In genomic region chr17:32353696-32354095, GRCm38 (mm10) we compare ENCODE assay signal across 9 mouse cellular contexts. TPM values are rescaled to one million over a fixed set of nuclear protein-coding genes. Genes with fewer than 3 reads are reported as not detected.
DNase-seq lines count a peak whose midpoint lies in the region; ATAC-seq and TF ChIP-seq lines count a peak whose summit lies in the region.
"Had no signal": no experiment of that assay in that cellular context is flagged by ENCODE, and none has a peak within 500 bp of the region (broad histone marks: within the 10 kb centered on the region; RNA-seq: fewer than 3 reads in every experiment).

No protein-coding gene starts in this region.

- H3K4me2 ChIP-seq in kidney, embryonic 14.5 days (replicated peaks; ENCODE audit: low read depth, low read length) = no peak overlapping the region
- H3K4me2 ChIP-seq in forebrain, postnatal 0 days (ENCODE audit: low read depth) = no peak overlapping the region
- H3K4me2 ChIP-seq in neural tube, embryonic 15.5 days = no peak overlapping the region

- peaks cover 58% of the 10 kb centered on the region for H3K36me3 ChIP-seq in kidney, embryonic 14.5 days (ENCODE audit: control insufficient read depth, insufficient read depth, low read length)
- peaks cover 46% of the 10 kb centered on the region for H3K36me3 ChIP-seq in forebrain, postnatal 0 days (ENCODE audit: insufficient read depth)
- peaks cover 49% of the 10 kb centered on the region for H3K36me3 ChIP-seq in neural tube, embryonic 15.5 days

- WGBS in kidney, embryonic 14.5 days = 84% methylated on average over 4 of the region's 4 CpGs
- 24% methylated on average over 4 of the region's 4 CpGs for WGBS in forebrain, postnatal 0 days
- 64% methylated on average over 4 of the region's 4 CpGs for WGBS in neural tube, embryonic 15.5 days

- no peak for TF ChIP-seq CTCF in forebrain, postnatal 0 days (IDR thresholded peaks at IDR 0.05; ENCODE audit: low read depth)

- no peaks in the 10 kb centered on the region for H3K9me3 ChIP-seq in kidney, embryonic 14.5 days (ENCODE audit: control insufficient read depth, low read length)
- H3K9me3 ChIP-seq in forebrain, postnatal 0 days (ENCODE audit: low read length) = no peaks in the 10 kb centered on the region
- no peaks in the 10 kb centered on the region for H3K9me3 ChIP-seq in neural tube, embryonic 15.5 days (replicated peaks)
- H3K9me3 ChIP-seq: megakaryocyte, embryonic 14.5 days had no signal

- peak; percentile 96 for DNase-seq in kidney, adult 11 months
- peak; percentile 73 for DNase-seq in adrenal gland, postnatal 14 days
- DNase-seq in forebrain, postnatal 0 days = peak; percentile 73
- DNase-seq in kidney, postnatal 36 days = peak; percentile 94 to 96
- DNase-seq in spleen, adult 12 weeks (ENCODE audit: low spot score) = no peak
- no peak for DNase-seq in urinary bladder, postnatal 25 days (ENCODE audit: low spot score)

- H3K9ac ChIP-seq in kidney, embryonic 14.5 days (ENCODE audit: low read depth, low read length) = no peak overlapping the region
- no peak overlapping the region for H3K9ac ChIP-seq in forebrain, postnatal 0 days
- H3K9ac ChIP-seq in neural tube, embryonic 15.5 days (replicated peaks) = no peak overlapping the region

- peaks cover 4% of the 10 kb centered on the region; the same call in 1 of the 2 replicates for H3K4me1 ChIP-seq in kidney, embryonic 14.5 days (ENCODE audit: control insufficient read depth, insufficient read depth, low read length)
- H3K4me1 ChIP-seq in forebrain, postnatal 0 days (ENCODE audit: insufficient read depth) = no peaks in the 10 kb centered on the region
- peaks cover 23% of the 10 kb centered on the region for H3K4me1 ChIP-seq in neural tube, embryonic 15.5 days

- H3K27me3 ChIP-seq in kidney, embryonic 14.5 days (ENCODE audit: control insufficient read depth, insufficient read depth, low read length) = no peaks in the 10 kb centered on the region
- H3K27me3 ChIP-seq in forebrain, postnatal 0 days (ENCODE audit: insufficient read depth, low read length) = no peaks in the 10 kb centered on the region
- no peaks in the 10 kb centered on the region for H3K27me3 ChIP-seq in neural tube, embryonic 15.5 days (replicated peaks)
- H3K27me3 ChIP-seq: megakaryocyte, embryonic 14.5 days had no signal

- ATAC-seq in kidney, embryonic 14.5 days (ENCODE audit: low FRiP score, low TSS enrichment) = no peak
- ATAC-seq in forebrain, postnatal 0 days = peak; percentile 12
- no peak for ATAC-seq in neural tube, embryonic 15.5 days (ENCODE audit: low FRiP score)

- H3K4me3 ChIP-seq in kidney, embryonic 14.5 days (ENCODE audit: low read length) = no peak overlapping the region
- H3K4me3 ChIP-seq in forebrain, postnatal 0 days (ENCODE audit: low read depth, low read length) = no peak overlapping the region
- no peak overlapping the region for H3K4me3 ChIP-seq in neural tube, embryonic 15.5 days (replicated peaks)
- H3K4me3 ChIP-seq: megakaryocyte, embryonic 14.5 days had no signal

- no peak overlapping the region for H3K27ac ChIP-seq in kidney, embryonic 14.5 days (ENCODE audit: low read depth, low read length)
- no peak overlapping the region for H3K27ac ChIP-seq in forebrain, postnatal 0 days (ENCODE audit: low read depth, low read length)
- H3K27ac ChIP-seq in neural tube, embryonic 15.5 days (replicated peaks) = peak overlapping the region; percentile 56

RNA-seq across cellular contexts. Expression of gene Akap8l, which starts 3.3 kb away (rescaled TPM):
- polyA plus RNA-seq in kidney, embryonic 14.5 days (2014; fragmentation: Nextera tagmentation; extraction: Ambion mirVana) = 81.7 and 93.7 TPM in 2 replicates
- total RNA-seq in adrenal gland, postnatal 14 days (2021) = 85.5 and 95.0 TPM in 2 replicates
- total RNA-seq in forebrain, postnatal 0 days (2014; rRNA removed) = 74.2 and 86.2 TPM in 2 replicates
- polyA plus RNA-seq in forebrain, postnatal 0 days (2015; fragmentation: Nextera tagmentation; extraction: Ambion mirVana) = 76.0 and 80.5 TPM in 2 replicates
- polyA plus RNA-seq in neural tube, embryonic 15.5 days (2015; fragmentation: Nextera tagmentation; extraction: Ambion mirVana) = 146 and 170 TPM in 2 replicates

RNA-seq across cellular contexts. Expression of gene Akap8, which starts 32.7 kb away (rescaled TPM):
- polyA plus RNA-seq in kidney, embryonic 14.5 days (2014; fragmentation: Nextera tagmentation; extraction: Ambion mirVana) = 60.6 and 62.7 TPM in 2 replicates
- total RNA-seq in adrenal gland, postnatal 14 days (2021) = 78.9 and 96.2 TPM in 2 replicates
- total RNA-seq in forebrain, postnatal 0 days (2014; rRNA removed) = 75.0 and 114 TPM in 2 replicates
- 44.8 and 64.3 TPM in 2 replicates for polyA plus RNA-seq in forebrain, postnatal 0 days (2015; fragmentation: Nextera tagmentation; extraction: Ambion mirVana)
- 100 and 101 TPM in 2 replicates for polyA plus RNA-seq in neural tube, embryonic 15.5 days (2015; fragmentation: Nextera tagmentation; extraction: Ambion mirVana)

RNA-seq across cellular contexts. Expression of gene Wiz, which starts 35.5 kb away (rescaled TPM):
- polyA plus RNA-seq in kidney, embryonic 14.5 days (2014; fragmentation: Nextera tagmentation; extraction: Ambion mirVana) = 26.6 and 37.2 TPM in 2 replicates
- 41.8 and 47.9 TPM in 2 replicates for total RNA-seq in adrenal gland, postnatal 14 days (2021)
- total RNA-seq in forebrain, postnatal 0 days (2014; rRNA removed) = 38.2 and 55.4 TPM in 2 replicates
- 35.4 and 42.0 TPM in 2 replicates for polyA plus RNA-seq in forebrain, postnatal 0 days (2015; fragmentation: Nextera tagmentation; extraction: Ambion mirVana)
- 34.0 and 34.3 TPM in 2 replicates for polyA plus RNA-seq in neural tube, embryonic 15.5 days (2015; fragmentation: Nextera tagmentation; extraction: Ambion mirVana)

RNA-seq across cellular contexts. Expression of gene Rasal3, which starts 49.7 kb away (rescaled TPM):
- 0.20 and 0.26 TPM in 2 replicates for polyA plus RNA-seq in kidney, embryonic 14.5 days (2014; fragmentation: Nextera tagmentation; extraction: Ambion mirVana)
- 1.7 and 18.1 TPM in 2 replicates for total RNA-seq in adrenal gland, postnatal 14 days (2021)
- total RNA-seq in forebrain, postnatal 0 days (2014; rRNA removed) = 0.52 and 0.62 TPM in 2 replicates
- polyA plus RNA-seq in forebrain, postnatal 0 days (2015; fragmentation: Nextera tagmentation; extraction: Ambion mirVana) = 0.20 and 0.54 TPM in 2 replicates
- polyA plus RNA-seq in neural tube, embryonic 15.5 days (2015; fragmentation: Nextera tagmentation; extraction: Ambion mirVana) = 0.55 and 11.3 TPM in 2 replicates

Comparison
In these comparisons a context has a peak if more than half of its experiments do, and no peak if none do; other contexts are left out.
1. DNase-seq: peak in kidney, adult 11 months (single experiment), adrenal gland, postnatal 14 days (single experiment), forebrain, postnatal 0 days (single experiment) and kidney, postnatal 36 days (2 of 2); none in spleen, adult 12 weeks (single experiment) and urinary bladder, postnatal 25 days (single experiment).